Mouse (Mus musculus) brain, embryonic 14.5 days (tissue): ENCODE results near the gene H2-M10.6. TPM values are rescaled to one million over a fixed set of nuclear protein-coding genes. Genes with fewer than 3 reads are reported as not detected.
A peak's percentile ranks its signal among the peaks of the same experiment; 100 is the strongest.

Source experiments
- DNase-seq: peaks from one replicate; pipeline ENCODE4 v3.0.0-alpha.2; 2011; ENCODE audit warnings: low read depth
- CTCF ChIP-seq: fragments of 200-500 bp; IDR thresholded peaks from 2 replicates; pipeline ENCODE4 v1.5.1; 2012; ENCODE audit warnings: inconsistent platforms, mild to moderate bottlenecking, moderate library complexity, borderline replicate concordance; ENCODE audit not compliant: insufficient read depth, insufficient read length; ENCODE audit errors: extremely low read depth
- POLR2A ChIP-seq: fragments of 200-500 bp; IDR thresholded peaks from 2 replicates; pipeline ENCODE4 v1.6.1; 2012; ENCODE audit warnings: mild to moderate bottlenecking, inconsistent platforms, borderline replicate concordance; ENCODE audit not compliant: poor library complexity, insufficient read depth, insufficient read length, severe bottlenecking; ENCODE audit errors: extremely low read depth
- polyA plus RNA-seq: library from polyadenylated mRNA; depleted of rRNA; stranded (reverse); fragments of >200 nt; gene quantifications from 2 replicates; pipeline ENCODE4 v1.2.3, GENCODE M21; 2012

The H2-M10.6 gene
- polyA plus RNA-seq, 1 experiment: not detected

DNA sequence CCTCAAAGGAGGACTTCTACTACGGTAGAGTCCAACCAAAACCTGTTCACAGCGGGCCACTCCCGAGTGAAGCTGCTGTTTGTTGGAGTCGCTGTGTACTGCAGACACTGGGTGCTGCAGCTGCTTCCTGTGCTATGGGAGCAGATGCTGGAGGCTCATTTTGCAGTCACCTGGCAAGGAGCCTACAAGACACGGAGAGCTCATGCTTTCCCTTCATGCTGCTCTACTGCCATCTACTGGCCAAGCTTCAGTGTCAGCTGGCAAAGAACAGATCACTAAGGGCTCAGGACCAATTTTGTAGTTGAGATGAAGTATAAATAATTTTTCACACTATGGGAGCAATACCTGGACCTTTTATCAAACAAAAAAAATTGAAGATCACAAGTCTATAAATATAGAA is 14.0 kb downstream of the H2-M10.6 start:
- peak; percentile 64 for TF ChIP-seq CTCF

DNA sequence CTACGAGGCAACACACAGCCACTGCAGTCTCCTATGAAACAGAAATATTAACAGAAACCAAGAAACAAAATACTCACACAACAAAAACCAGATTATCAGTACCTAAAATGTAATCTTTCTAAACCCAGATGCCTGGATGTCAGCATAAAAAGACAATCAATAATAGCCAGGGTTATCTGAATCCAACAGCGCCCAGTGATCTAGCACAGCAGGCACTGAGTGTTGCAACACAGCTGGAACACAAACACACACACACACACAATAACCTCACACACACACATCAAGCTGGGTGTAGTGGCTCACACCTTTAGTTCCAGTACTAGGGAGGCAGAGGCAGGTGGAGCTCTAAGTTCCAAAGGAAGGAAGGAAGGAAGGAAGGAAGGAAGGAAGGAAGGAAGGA is 16.5 kb downstream of the H2-M10.6 start:
- TF ChIP-seq CTCF (no peak), POLR2A (no peak)
- no peak for DNase-seq

More for the DNA sequence above, 14.0 kb downstream of the H2-M10.6 start:
- DNase-seq: peak; percentile 93

GRCm38 (mm10) chr17:36830470-36830869 is 18.5 kb downstream of the H2-M10.6 start:
- TF ChIP-seq CTCF (no peak), POLR2A (no peak)
- DNase-seq: no peak

DNA sequence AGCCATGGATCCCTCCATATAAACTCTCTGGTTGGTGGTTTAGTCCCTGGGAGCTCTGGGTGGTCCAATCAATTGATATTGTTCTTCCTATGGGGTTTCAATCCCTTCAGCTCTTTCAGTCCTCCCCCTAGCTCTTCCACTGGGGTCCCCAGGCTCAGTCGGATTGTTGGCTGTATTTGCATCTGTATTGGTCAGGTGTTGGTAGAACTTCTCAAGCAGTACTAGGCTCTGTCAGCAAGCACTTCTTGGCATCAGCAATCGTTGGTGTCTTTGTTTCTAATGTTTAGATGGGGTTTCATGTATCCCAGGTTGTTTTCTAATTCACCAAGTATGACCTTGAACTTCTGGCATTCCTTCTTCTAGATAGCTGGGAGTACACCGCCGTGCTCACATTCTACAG is 20.7 kb downstream of the H2-M10.6 start:
- DNase-seq: no peak
- TF ChIP-seq CTCF: no peak
- TF ChIP-seq POLR2A: no peak

DNA sequence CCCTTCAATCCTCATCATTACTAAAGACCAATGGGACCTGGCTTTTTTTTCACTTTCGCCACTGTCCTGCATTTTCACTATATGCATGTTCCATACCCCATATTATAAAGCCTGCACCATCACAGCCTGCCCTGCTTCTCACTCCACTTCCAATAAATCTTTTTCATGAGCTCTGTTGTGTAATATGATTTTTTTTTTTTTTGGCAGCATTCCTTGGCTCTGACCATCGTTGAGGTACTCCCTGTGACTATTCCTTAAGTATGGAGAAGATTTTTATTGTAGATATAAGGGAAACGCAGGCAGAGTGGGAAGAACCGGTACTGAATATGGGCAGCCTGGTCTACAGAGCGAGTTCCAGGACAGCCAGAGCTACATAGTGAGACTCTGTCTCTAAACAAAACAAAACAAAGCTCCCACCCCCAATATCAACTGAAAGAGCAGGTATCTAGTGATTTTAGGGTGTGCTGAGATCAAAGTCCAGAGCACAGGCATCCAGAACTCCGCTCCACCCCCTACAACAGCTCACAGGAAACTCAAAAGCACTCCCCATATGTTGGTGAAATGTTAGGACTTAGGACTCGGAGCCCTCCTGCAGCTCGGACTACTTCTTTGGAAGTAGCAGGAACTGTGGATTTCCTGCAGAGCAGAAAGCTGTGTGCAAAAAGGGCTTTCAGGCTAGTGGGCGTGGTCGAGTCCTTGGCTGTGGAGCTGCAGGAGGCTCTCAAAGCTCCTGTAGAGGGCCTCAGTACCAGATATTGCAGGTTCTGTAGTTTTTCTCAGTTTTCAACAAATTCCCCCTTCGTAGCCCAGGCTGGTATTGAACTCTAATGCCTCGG is 23.8 kb downstream of the H2-M10.6 start:
- TF ChIP-seq POLR2A (no peak), CTCF (peak; percentile 19; the same call in 1 of the 2 replicates)
- peak; percentile 74 for DNase-seq

GRCm38 (mm10) chr17:36836427-36836812 is 24.4 kb downstream of the H2-M10.6 start:
- no peak for DNase-seq
- TF ChIP-seq CTCF (no peak), POLR2A (no peak)

GRCm38 (mm10) chr17:36836874-36837647 is 25.1 kb downstream of the H2-M10.6 start, which contains the start of gene Trim26:
Gene Trim26 (plus strand): TSS chr17:36837134.
- peak; percentile 98 for DNase-seq
- TF ChIP-seq POLR2A (peak; percentile 77; the same call in 1 of the 2 replicates), CTCF (no peak)

DNA sequence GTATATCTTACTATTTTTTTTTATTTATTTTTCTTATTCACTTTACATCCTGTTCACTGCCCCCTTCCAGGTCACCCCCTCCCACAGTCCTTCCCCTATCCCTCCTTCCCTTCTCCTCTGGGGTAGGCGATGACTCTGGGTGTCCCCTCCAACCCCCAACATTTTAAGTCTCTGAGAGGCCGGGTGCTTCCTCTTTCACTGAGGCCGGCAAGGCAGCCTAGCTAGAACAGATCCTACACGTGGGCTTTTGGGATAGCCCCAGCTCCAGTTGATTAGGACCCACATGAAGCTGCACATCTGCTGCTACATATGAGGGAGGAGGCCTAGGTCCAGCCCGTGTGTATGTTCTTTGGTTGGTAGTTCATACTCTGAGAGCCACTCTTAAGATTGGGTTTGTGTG is 27.0 kb downstream of the H2-M10.6 start:
- TF ChIP-seq POLR2A: no peak
- TF ChIP-seq CTCF: no peak
- no peak for DNase-seq

GRCm38 (mm10) chr17:36839931-36840330 is 28.0 kb downstream of the H2-M10.6 start:
- no peak for DNase-seq
- TF ChIP-seq CTCF (no peak), POLR2A (no peak)

- DNase-seq: no peak
- TF ChIP-seq POLR2A (no peak), CTCF (no peak)
Observed at GRCm38 (mm10) chr17:36840961-36841445, 29.0 kb downstream of the H2-M10.6 start.

DNA sequence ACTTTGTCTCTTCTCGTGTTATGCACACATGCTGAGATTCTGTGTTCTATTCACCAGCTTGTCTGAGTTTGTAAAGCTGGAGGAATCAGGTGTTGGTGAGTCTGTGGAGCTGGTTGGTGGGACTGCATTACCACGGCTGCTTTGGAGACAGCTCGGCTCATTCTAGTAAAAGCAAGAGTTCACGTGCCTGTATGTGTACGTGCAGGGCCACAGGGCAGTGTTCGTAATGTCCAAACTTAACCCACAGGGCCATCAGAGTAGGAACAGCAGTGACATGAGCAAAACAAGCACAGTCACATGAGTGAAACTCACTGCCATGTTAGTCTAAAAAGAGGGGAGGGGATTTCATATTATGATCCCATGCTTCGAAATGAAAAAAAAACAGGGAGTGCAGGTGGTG is 31.7 kb downstream of the H2-M10.6 start:
- TF ChIP-seq POLR2A (no peak), CTCF (no peak)
- no peak for DNase-seq
